Mouse (Mus musculus) stomach, postnatal 0 days (tissue): Measurements from ENCODE around the gene Cntn5.

ENCODE experiments used
- CTCF ChIP-seq: IDR thresholded peaks from 2 replicates; pipeline ENCODE4 v1.5.1; 2016; ENCODE audit warnings: antibody characterized with exemption, low read depth, mild to moderate bottlenecking, moderate library complexity
- EP300 ChIP-seq: optimal IDR thresholded peaks from 2 replicates; pipeline ENCODE3; 2016; ENCODE audit warnings: antibody characterized with exemption

DNA sequence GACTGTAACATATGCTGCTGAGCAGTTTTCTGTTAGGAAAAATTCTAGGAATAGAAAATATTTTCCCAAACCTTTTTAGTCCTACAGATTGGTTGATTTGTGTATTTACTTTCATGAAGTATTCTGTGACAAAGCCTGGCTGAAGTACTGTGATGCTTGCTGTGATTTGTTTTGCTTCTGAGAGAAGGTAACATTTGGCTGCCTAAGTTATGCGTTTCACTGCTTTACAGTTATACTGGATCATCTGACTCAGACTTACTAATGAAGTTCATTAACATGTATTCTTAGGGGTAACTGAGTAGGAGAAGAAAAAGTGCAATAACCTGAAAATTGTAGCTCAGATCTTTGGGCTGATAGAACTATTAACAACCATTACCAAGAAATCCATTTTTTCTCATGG, 245.1 kb downstream of the Cntn5 start:
- TF ChIP-seq CTCF, result no peak
- TF ChIP-seq EP300, result no peak
